Mouse (Mus musculus): ENCODE measurements at regions not wholly inside any gene's neighbourhood (a gene's known extent, or its start where the extent isn't known, plus 50 kb on each side); places are given as distances from the start of the nearest gene placed in this dataset.

DNA sequence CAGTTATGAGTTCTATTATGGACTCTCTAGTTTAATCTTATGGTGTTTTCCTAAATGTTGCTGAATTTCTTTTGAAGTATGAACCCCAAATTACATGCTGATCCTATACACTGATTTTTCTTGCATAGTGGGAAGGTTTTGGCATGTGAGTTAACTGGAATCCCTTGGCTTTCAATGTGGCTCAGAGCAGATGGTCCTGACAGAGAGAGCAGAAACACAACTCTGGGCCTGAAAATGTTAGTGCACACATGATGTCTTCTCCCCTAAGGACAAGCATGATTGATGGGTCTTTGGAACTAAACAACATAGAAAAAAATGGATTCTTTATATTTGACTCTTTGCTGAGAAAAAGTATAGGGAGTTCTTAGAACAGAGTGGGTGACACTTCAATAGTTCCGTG is 570.7 kb upstream of the Epha7 start:
- no peak overlapping the region for H3K4me3 ChIP-seq (ENCODE audit: low read length)
- no peak overlapping the region for H3K4me2 ChIP-seq (replicated peaks; ENCODE audit: low read depth, low read length)
- no peak for ATAC-seq (ENCODE audit: low FRiP score, low TSS enrichment)
- H3K9ac ChIP-seq (ENCODE audit: low read depth, low read length) = no peak overlapping the region
- no peaks in the 10 kb centered on the region for H3K27me3 ChIP-seq (ENCODE audit: control insufficient read depth, insufficient read depth, low read length)
- H3K9me3 ChIP-seq (ENCODE audit: control insufficient read depth, low read length) = no peaks in the 10 kb centered on the region
- no peaks in the 10 kb centered on the region for H3K36me3 ChIP-seq (ENCODE audit: control insufficient read depth, insufficient read depth, low read length)
- no peak overlapping the region for H3K27ac ChIP-seq (ENCODE audit: low read depth, low read length)
- WGBS = 98% methylated on average over 1 of the region's 1 CpGs
- no peaks in the 10 kb centered on the region for H3K4me1 ChIP-seq (ENCODE audit: control insufficient read depth, insufficient read depth, low read length)

All from kidney, embryonic 14.5 days (tissue).